ENCODE assay signal across 11 mouse cellular contexts in the genomic region with DNA sequence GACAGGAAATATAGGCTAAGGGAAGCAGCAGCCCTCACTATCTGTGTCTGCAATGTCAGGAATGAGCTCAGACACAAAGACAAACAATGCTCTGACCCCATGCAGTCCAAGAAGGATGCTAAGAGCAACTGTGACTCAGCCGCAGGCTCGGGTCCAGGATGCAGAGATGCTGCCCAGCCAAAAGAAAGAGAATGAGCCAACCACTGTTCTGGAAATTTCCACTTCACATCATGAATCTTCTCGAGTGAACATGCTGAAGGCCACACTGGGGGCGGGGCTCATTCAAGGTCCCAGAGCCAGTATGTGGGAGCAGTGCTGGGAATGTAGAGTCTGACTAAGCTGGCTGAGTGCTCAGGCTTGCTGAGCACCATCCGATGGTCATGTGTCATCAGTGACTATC. TPM values are rescaled to one million over a fixed set of nuclear protein-coding genes. Genes with fewer than 3 reads are reported as not detected.
DNase-seq lines count a peak whose midpoint lies in the region; ATAC-seq and TF ChIP-seq lines count a peak whose summit lies in the region.
"Had no signal": no experiment of that assay in that cellular context is flagged by ENCODE, and none has a peak within 500 bp of the region (broad histone marks: within the 10 kb centered on the region; RNA-seq: fewer than 3 reads in every experiment).

No protein-coding gene starts in this region.

- H3K4me3 ChIP-seq in embryonic fibroblast, embryonic 13.5 days (ENCODE audit: insufficient read depth, low read length): no peak overlapping the region
- no peak overlapping the region for H3K4me3 ChIP-seq in lung, adult 2 months (replicated peaks; ENCODE audit: extremely low read depth, low read depth, low read length)
- H3K4me3 ChIP-seq in hindbrain, embryonic 14.5 days (replicated peaks; ENCODE audit: low read length): no peak overlapping the region
- H3K4me3 ChIP-seq: embryonic facial prominence, embryonic 15.5 days had no signal

- TF ChIP-seq POLR2A in embryonic fibroblast, embryonic 13.5 days (IDR thresholded peaks at IDR 0.05; ENCODE audit: low read depth, low read length): no peak
- TF ChIP-seq POLR2A in lung, adult 2 months (IDR thresholded peaks at IDR 0.05; ENCODE audit: borderline replicate concordance, extremely low read depth, low read depth, low read length): no peak

- peak overlapping the region; percentile 94 for H3K27ac ChIP-seq in embryonic fibroblast, embryonic 13.5 days (ENCODE audit: insufficient read depth, low read length)
- no peak overlapping the region for H3K27ac ChIP-seq in hindbrain, embryonic 14.5 days
- H3K27ac ChIP-seq: embryonic facial prominence, embryonic 15.5 days; liver, embryonic 14.5 days had no signal

- TF ChIP-seq CTCF in embryonic fibroblast, embryonic 13.5 days (IDR thresholded peaks at IDR 0.05; ENCODE audit: borderline replicate concordance, insufficient read depth, low read length): no peak
- TF ChIP-seq CTCF in lung, adult 2 months (IDR thresholded peaks at IDR 0.05; ENCODE audit: insufficient read depth, low read length): no peak

- no peak overlapping the region for H3K4me2 ChIP-seq in hindbrain, embryonic 14.5 days (replicated peaks)
- H3K4me2 ChIP-seq: embryonic facial prominence, embryonic 15.5 days had no signal

- no peaks in the 10 kb centered on the region for H3K27me3 ChIP-seq in hindbrain, embryonic 14.5 days (ENCODE audit: control insufficient read depth, insufficient read depth, low read length)
- H3K27me3 ChIP-seq: embryonic facial prominence, embryonic 15.5 days had no signal

- H3K9ac ChIP-seq in hindbrain, embryonic 14.5 days: no peak overlapping the region
- H3K9ac ChIP-seq: embryonic facial prominence, embryonic 15.5 days; liver, embryonic 14.5 days had no signal

- peaks cover 11% of the 10 kb centered on the region; the same call in 1 of the 2 replicates for H3K4me1 ChIP-seq in embryonic fibroblast, embryonic 13.5 days (ENCODE audit: control insufficient read depth, insufficient read depth, low read length)
- no peaks in the 10 kb centered on the region; the same call in 1 of the 2 replicates for H3K4me1 ChIP-seq in lung, adult 2 months (ENCODE audit: control insufficient read depth, insufficient read depth, low read length)
- H3K4me1 ChIP-seq in hindbrain, embryonic 14.5 days (replicated peaks; ENCODE audit: control insufficient read depth, insufficient read depth, low read length): peaks cover 2% of the 10 kb centered on the region; the same call in 1 of the 2 replicates
- H3K4me1 ChIP-seq: embryonic facial prominence, embryonic 15.5 days had no signal

- ATAC-seq in activated CD4-positive, CD25-positive, alpha-beta regulatory T cell, adult 4 months: no peak
- ATAC-seq in hindbrain, embryonic 14.5 days (ENCODE audit: low FRiP score): no peak

- peak; percentile 88 for DNase-seq in ovary, adult 18-20 months (ENCODE audit: low spot score)
- DNase-seq in ovary, postnatal 10 days (ENCODE audit: low spot score): no peak
- DNase-seq in heart, postnatal 14 days: peak; percentile 80 to 81
- DNase-seq in lung, adult 2 months: peak; percentile 44
- DNase-seq in urinary bladder, postnatal 25 days (ENCODE audit: low spot score): peak; percentile 62
- no peak for DNase-seq in hindbrain, embryonic 14.5 days (ENCODE audit: low spot score)

- no peaks in the 10 kb centered on the region for H3K36me3 ChIP-seq in hindbrain, embryonic 14.5 days (replicated peaks; ENCODE audit: control insufficient read depth, insufficient read depth)
- H3K36me3 ChIP-seq: embryonic facial prominence, embryonic 15.5 days had no signal

- 30% methylated on average over 5 of the region's 5 CpGs for WGBS in lung, adult 2 months
- 60% methylated on average over 5 of the region's 5 CpGs for WGBS in hindbrain, embryonic 14.5 days

- no peaks in the 10 kb centered on the region for H3K9me3 ChIP-seq in hindbrain, embryonic 14.5 days (ENCODE audit: control insufficient read depth, low read length)
- H3K9me3 ChIP-seq: embryonic facial prominence, embryonic 15.5 days had no signal

- intact Hi-C loops in heart, postnatal 14 days (cut with DNase I): no loop called here

RNA-seq across cellular contexts. Expression of gene Coro2b, which starts 23.2 kb away (rescaled TPM):
- polyA plus RNA-seq in embryonic fibroblast, embryonic 13.5 days (2011; ENCODE audit: insufficient read length, low read depth, missing spikeins): 5.3 and 12.1 TPM in 2 replicates
- total RNA-seq in heart, postnatal 14 days (2021): 10 to 100 TPM; 15.7 to 16.5 TPM
- polyA plus RNA-seq in lung, adult 2 months (2012; rRNA removed): 48.8 and 51.9 TPM in 2 replicates
- polyA plus RNA-seq in activated CD4-positive, CD25-positive, alpha-beta regulatory T cell, adult 4 months (2017; shearing (Covaris generic)): 1 to 10 TPM in 1 of 2 experiments, under 1 TPM in 1; 0.45 to 2.5 TPM
- polyA plus RNA-seq in hindbrain, embryonic 14.5 days (2014; fragmentation: Nextera tagmentation; extraction: Ambion mirVana): 35.8 and 38.5 TPM in 2 replicates
- total RNA-seq: MEL had no signal

Comparison
In these comparisons a context has a peak if more than half of its experiments do, and no peak if none do; other contexts are left out.
1. DNase-seq: peak in ovary, adult 18-20 months (single experiment), heart, postnatal 14 days (2 of 2), lung, adult 2 months (single experiment) and urinary bladder, postnatal 25 days (single experiment); none in ovary, postnatal 10 days (single experiment) and hindbrain, embryonic 14.5 days (single experiment).